Mouse (Mus musculus) erythroid progenitor cell, adult 5-6 weeks (primary cell): Measurements from ENCODE around the gene Lancl1. TPM values are rescaled to one million over a fixed set of nuclear protein-coding genes. Genes with fewer than 3 reads are reported as not detected.
A peak's percentile ranks its signal among the peaks of the same experiment; 100 is the strongest.

Experiments
- ATAC-seq: replicated peaks from 2 replicates; pipeline ENCODE4 v1.8.0; 2016; ENCODE audit warnings: moderate number of reproducible peaks, mild to moderate bottlenecking, moderate TSS enrichment, inconsistent platforms; ENCODE audit not compliant: poor library complexity, low FRiP score, severe bottlenecking
- total RNA-seq, 2 experiments: library from RNA; stranded (forward) in 1 of 2; stranded (reverse) in 1 of 2; fragments of 150-400 nt in 1 of 2; fragments of 186-747, 209-891 nt in 1 of 2; gene quantifications; 2 replicates each; pipeline versions ENCODE4 v1.2.3 to v1.2.4; 2015 to 2017; ENCODE audit warnings: low replicate concordance in 2 of 2

Gene Lancl1
- total RNA-seq (2015; ENCODE audit: low replicate concordance) (1.7 and 23.1 TPM in 2 replicates), total RNA-seq (2017; ENCODE audit: low replicate concordance) (3.9 and 7.7 TPM in 2 replicates)

- ATAC-seq, result peak; percentile 99
Observed at GRCm38 (mm10) chr1:67038246-67038987, at the start of gene Lancl1. Gene Lancl1, minus strand, starts transcription at chr1:67038872.

GRCm38 (mm10) chr1:67079146-67079545, 40.5 kb upstream of the Lancl1 start:
- ATAC-seq, result no peak

- no peak for ATAC-seq
Observed at GRCm38 (mm10) chr1:67078666-67079065, 40.0 kb upstream of the Lancl1 start.

GRCm38 (mm10) chr1:67077739-67078138, 39.1 kb upstream of the Lancl1 start:
- ATAC-seq, result no peak

- ATAC-seq, result no peak
Observed at GRCm38 (mm10) chr1:67067561-67067960, 28.9 kb upstream of the Lancl1 start.

GRCm38 (mm10) chr1:67065347-67066270, 26.9 kb upstream of the Lancl1 start:
- no peak for ATAC-seq

GRCm38 (mm10) chr1:67061456-67062085, 22.9 kb upstream of the Lancl1 start:
- ATAC-seq, result no peak

GRCm38 (mm10) chr1:67055816-67056215, 17.1 kb upstream of the Lancl1 start:
- ATAC-seq, result no peak

- ATAC-seq, result no peak
Observed at GRCm38 (mm10) chr1:67052721-67053120, 14.0 kb upstream of the Lancl1 start.

GRCm38 (mm10) chr1:67049600-67049999, 10.9 kb upstream of the Lancl1 start:
- ATAC-seq, result no peak

- no peak for ATAC-seq
Observed at GRCm38 (mm10) chr1:67048696-67049095, 10.0 kb upstream of the Lancl1 start.

- no peak for ATAC-seq
Observed at GRCm38 (mm10) chr1:67045100-67045499, 6.4 kb upstream of the Lancl1 start.

GRCm38 (mm10) chr1:67042583-67042982, 3.9 kb upstream of the Lancl1 start:
- ATAC-seq, result no peak

GRCm38 (mm10) chr1:67039083-67039482, 411 bp upstream of the Lancl1 start:
- peak; percentile 33; the same call in 1 of the 2 replicates for ATAC-seq

- ATAC-seq, result no peak
Observed at GRCm38 (mm10) chr1:67037198-67037597, 1.5 kb downstream of the Lancl1 start.

GRCm38 (mm10) chr1:67033278-67033677, 5.4 kb downstream of the Lancl1 start:
- no peak for ATAC-seq

GRCm38 (mm10) chr1:67026927-67027511, 11.7 kb downstream of the Lancl1 start:
- ATAC-seq, result no peak

GRCm38 (mm10) chr1:67026142-67026541, 12.5 kb downstream of the Lancl1 start:
- no peak for ATAC-seq

GRCm38 (mm10) chr1:67022767-67023166, 15.9 kb downstream of the Lancl1 start:
- no peak for ATAC-seq

- ATAC-seq, result no peak
Observed at GRCm38 (mm10) chr1:67022051-67022450, 16.6 kb downstream of the Lancl1 start.
